Mouse (Mus musculus) CD4-positive, CD25-positive, alpha-beta regulatory T cell, adult 2 months (primary cell): ENCODE data around the gene Ncapd2.
A peak's percentile ranks its signal among the peaks of the same experiment; 100 is the strongest.
"Not testable (repeated sequence)": the region's sequence is repeated elsewhere in the genome, so short reads cannot be mapped to it uniquely, and the experiment has no call there.

Experiments
- DNase-seq: peaks from one replicate; pipeline ENCODE4 v3.0.0-alpha.2; 2012; ENCODE audit warnings: low read depth, low spot score

The Ncapd2 gene

GRCm38 (mm10) chr6:125166051-125166751, 25.3 kb downstream of the Ncapd2 start, which contains the start of gene Gapdh:
Gene Gapdh (minus strand): TSS chr6:125166467.
- DNase-seq: peak; percentile 33

DNA sequence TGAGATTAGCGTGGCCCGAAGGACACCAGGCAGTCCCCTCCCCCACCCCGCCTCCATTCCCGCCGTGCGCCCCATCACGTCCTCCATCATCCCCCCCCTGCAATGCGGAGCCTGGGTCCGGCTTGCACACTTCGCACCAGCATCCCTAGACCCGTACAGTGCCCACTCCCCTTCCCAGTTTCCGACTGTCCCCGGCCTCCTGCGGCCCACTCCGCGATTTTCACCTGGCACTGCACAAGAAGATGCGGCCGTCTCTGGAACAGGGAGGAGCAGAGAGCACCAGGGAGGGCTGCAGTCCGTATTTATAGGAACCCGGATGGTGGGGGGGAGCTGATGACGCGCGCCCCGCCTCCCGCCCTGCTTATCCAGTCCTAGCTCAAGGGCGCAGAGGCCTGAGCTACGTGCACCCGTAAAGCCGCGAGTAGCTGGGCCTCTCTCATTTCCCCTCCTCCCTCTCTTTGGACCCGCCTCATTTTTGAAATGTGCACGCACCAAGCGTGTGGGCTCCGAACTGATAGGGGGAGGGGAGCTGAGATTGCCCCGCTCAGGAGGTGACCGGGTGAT, 26.1 kb downstream of the Ncapd2 start:
- DNase-seq: peak; percentile 98

DNA sequence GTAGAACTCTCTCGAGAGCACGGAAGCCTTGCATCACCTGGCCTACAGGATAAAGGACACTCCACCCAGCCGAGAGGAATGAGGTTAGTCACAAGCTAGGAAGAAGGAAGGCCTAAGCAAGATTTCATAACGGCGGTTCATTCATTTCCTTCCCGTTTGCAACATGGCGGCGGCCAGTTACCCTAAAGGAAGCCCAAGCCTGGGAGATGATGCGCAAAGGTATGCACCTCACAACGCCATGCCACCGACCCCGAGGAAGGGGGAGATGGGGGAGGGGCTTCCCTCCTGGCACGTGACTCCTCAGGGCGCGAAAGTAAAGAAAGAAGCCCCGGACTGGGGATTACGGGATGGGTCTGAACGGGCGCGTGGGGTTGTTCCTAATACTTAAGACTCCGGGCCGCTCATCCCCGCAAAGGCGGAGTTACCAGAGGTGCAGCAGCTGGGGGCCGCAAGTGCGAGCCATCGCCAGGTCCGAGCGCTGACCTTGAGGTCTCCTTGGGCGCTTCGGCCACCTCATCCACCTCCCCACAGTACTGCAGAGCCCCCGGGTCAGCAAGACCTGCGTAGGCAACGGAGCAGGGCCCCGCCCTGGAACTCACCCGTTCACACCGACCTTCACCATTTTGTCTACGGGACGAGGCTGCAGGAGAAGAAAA, 26.7 kb downstream of the Ncapd2 start:
- DNase-seq: peak; percentile 83

- peak; percentile 52 for DNase-seq
Observed at GRCm38 (mm10) chr6:125163801-125164657, 27.5 kb downstream of the Ncapd2 start.

DNA sequence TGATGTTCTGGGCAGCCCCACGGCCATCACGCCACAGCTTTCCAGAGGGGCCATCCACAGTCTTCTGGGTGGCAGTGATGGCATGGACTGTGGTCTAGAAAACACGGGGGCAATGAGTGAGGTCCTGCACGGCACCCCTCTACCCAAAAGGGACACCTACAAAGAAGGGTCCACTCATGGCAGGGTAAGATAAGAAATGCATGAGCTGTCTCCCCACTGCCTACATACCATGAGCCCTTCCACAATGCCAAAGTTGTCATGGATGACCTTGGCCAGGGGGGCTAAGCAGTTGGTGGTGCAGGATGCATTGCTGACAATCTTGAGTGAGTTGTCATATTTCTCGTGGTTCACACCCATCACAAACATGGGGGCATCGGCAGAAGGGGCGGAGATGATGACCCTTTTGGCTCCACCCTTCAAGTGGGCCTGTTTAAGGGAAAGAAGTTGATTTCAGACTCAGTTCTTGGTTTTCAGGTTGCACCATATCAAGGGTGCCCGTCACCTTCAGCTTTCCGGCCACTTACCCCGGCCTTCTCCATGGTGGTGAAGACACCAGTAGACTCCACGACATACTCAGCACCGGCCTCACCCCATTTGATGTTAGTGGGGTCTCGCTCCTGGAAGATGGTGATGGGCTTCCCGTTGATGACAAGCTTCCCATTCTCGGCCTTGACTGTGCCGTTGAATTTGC, 28.7 kb downstream of the Ncapd2 start:
- not testable (repeated sequence) for DNase-seq

DNA sequence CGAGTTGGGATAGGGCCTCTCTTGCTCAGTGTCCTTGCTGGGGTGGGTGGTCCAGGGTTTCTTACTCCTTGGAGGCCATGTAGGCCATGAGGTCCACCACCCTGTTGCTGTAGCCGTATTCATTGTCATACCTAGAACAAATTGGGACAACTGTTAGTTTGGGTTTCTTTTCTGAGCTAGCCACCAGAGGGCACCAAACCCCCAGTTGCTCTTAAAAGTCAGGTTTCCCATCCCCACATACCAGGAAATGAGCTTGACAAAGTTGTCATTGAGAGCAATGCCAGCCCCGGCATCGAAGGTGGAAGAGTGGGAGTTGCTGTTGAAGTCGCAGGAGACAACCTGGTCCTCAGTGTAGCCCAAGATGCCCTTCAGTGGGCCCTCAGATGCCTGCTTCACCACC, 29.5 kb downstream of the Ncapd2 start:
- peak; percentile 90 for DNase-seq

DNA sequence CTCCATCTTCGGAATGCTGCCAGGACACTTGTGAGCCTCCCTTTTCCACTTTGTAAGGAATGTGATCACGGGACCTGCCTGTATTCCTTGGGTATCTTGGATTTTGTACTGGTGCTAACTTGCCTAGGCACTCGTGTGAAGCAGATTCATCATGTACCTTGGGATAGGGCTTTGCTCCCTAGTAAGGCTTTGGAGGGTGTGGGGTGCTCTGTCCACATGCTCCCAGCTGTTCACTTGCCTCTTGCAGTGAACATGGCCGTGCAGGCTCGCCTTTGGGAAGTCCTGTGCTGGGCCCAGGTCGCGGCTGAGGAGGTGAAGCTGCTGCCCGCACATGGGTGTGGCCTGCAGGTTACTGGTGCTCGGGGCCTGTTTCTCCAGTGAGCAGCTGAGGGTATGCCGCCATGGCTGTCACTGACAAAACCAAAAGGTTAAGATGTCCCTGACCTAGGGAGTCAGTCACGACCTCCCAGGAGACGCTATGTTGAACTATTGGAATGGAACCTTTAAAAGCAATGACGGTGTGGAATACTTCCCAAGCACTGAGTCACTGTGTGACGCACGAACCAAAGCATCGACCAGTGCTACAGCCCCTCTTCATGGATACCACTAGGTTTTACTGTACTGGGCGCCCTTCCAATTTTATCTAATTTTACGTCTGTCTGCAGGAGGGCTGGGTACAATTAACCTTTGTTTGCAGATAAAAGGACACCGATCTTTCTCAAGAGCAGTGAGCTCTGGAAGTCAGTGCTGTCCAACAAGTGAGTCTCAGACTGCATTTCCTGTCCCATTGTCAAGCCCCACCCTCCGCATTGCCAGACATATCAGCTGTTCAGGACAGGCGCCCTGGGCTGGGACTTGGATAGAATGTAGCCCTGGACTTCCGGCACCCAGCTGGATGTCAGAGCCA, 30.4 kb downstream of the Ncapd2 start:
- DNase-seq: peak; percentile 39

DNA sequence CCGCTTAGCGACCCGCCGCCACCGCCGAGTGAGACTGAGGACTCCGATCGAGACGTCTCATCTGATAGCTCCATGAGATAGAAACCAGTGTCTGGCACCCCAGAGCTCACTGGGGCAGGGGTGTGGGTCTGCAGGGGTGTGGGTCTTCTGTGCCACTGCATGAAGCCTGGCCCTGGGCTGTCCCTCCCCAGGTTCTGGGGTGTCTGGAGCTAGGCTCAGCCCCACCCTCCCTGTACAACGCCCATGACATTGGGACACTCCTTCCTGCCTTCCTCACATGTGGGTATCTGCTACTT, 31.0 kb downstream of the Ncapd2 start:
- DNase-seq: peak; percentile 13

DNA sequence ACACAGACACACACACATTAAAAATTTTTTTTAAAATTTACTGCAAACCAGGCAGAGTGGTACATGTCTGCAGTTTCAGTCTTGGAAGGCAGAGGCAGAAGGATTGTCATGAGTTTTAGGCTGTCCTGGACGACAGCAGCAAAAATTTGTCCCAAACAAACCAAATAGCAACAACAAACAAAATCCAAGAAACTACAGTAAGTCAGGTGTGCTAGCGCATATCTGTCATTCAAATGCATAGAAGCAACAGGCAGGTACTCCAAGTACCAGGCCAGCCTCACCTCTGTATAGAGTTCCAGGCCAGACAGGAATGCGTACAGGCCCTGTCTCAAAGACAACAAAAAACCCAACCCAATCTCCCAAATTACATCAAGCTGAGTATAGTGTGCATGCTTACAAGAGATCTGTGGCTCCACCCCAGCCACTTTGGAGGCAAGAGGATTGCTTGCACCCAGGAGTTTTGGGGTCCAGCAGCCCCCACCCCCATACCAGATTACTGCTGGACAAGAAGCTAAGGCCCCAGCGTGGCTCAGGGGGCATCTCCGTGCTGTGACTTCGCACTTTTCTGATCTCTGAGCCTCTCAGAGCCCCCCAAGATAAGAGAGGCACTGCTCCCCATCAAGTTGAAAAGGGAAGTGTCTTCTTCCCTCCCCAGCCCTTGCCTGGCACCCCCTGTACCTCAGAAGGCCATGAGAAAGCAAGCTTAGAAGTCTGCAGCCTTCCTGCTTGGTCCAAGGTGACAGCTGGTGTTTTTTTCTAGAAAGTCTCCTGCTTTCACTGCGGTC, 31.5 kb downstream of the Ncapd2 start:
- no peak for DNase-seq

- DNase-seq: no peak
Observed at GRCm38 (mm10) chr6:125158944-125159492, 32.5 kb downstream of the Ncapd2 start.

- DNase-seq: no peak
Observed at GRCm38 (mm10) chr6:125156903-125157614, 34.4 kb downstream of the Ncapd2 start.

- DNase-seq: no peak
Observed at GRCm38 (mm10) chr6:125156491-125156890, 35.0 kb downstream of the Ncapd2 start.

DNA sequence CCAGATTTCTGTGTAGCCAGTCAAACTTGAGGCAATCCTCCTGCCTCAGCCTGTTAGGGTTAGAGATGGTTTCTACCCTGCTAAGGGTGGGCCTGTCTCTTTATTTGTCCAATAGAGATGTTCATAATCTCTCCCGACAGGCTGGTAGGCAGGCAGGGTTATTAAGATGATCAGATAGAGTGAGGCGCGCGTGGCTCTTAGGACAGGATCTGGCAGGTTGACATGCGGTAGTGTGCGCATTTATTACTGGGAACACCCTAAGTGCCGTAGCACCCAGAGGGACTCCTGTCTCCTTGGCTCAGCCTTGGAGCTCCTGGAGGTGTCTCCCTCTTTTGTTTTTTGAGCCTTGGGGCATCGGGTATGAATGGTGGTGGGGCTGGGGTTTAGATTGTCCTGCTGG, 36.2 kb downstream of the Ncapd2 start:
- no peak for DNase-seq

GRCm38 (mm10) chr6:125154550-125154949, 37.0 kb downstream of the Ncapd2 start:
- peak; percentile 66 for DNase-seq

- DNase-seq: no peak
Observed at GRCm38 (mm10) chr6:125153682-125154081, 37.8 kb downstream of the Ncapd2 start.

GRCm38 (mm10) chr6:125153018-125153389, 38.5 kb downstream of the Ncapd2 start:
- DNase-seq: no peak

DNA sequence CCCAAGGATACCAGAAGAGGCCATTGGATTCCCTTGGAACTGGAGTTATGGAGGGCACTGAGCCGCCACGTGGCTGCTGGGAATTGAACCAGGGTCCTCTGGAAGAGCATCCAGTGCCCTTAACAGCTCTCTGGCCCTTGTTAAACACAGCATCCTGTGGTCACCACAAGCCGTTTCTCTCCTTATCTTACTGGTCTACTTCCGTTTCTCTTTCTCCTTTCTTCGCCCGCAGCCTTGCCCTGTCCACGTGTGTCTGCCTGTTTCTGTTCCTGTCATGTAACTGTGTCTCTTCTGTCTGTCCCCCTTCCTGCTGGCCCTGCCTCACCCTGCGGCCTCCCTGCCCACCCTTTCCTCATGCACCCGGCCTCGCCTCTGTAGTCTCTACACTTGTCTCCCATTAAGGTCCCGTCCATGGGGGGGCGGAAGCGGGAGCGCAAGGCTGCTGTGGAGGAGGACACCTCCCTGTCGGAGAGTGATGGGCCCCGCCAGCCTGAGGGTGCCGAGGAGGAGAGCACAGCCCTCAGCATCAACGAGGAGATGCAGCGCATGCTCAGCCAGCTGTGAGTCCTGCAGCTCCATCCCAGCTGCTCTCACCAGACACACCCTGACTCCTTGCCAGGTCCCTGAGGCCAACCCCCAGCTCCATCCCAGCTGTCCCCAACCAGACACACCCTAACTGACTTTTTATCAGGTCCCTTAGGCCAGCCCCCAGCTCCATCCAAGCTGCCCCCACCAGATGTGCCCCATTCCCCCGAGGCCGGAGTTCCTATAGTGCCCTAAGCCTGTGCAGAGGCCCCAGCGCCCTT, 39.1 kb downstream of the Ncapd2 start:
- DNase-seq: no peak

DNA sequence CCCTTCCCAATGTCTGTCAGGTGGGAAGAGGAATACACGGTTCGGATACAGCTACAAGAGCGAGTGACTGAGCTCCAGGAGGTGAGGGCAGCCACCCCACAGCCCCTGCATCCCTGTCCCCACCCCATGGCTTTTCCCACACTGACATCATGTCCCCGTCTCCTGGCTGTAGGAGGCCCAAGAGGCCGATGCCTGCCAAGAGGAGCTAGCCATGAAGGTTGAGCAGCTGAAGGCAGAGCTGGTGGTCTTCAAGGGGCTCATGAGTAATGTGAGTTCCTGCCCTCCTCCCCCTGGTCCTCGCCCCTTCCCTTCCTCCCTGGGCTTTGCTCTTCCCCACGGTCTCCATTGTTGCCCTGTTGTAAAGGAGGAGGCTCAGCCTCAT, 41.9 kb downstream of the Ncapd2 start:
- no peak for DNase-seq
